ENCODE assay signal across 14 mouse cellular contexts in genomic region chr14:77801571-77802267, GRCm38 (mm10).
DNase-seq lines count a peak whose midpoint lies in the region; ATAC-seq and TF ChIP-seq lines count a peak whose summit lies in the region.
"Had no signal": no experiment of that assay in that cellular context is flagged by ENCODE, and none has a peak within 500 bp of the region (broad histone marks: within the 10 kb centered on the region; RNA-seq: fewer than 3 reads in every experiment).

No protein-coding gene starts in this region.

- DNase-seq in frontal cortex, postnatal 10 days (ENCODE audit: low spot score in 2 of 2) = no peak
- DNase-seq in forebrain, embryonic 14.5 days (ENCODE audit: low spot score) = no peak
- DNase-seq in midbrain, postnatal 0 days (ENCODE audit: low spot score) = peak; percentile 38
- no peak for DNase-seq in layer of hippocampus, postnatal 14 days (ENCODE audit: low spot score in 2 of 2)
- no peak for DNase-seq in yolk sac, embryonic 10.5 days (ENCODE audit: low spot score)
- no peak for DNase-seq in lung, postnatal 4 days
- DNase-seq: cerebellum, adult 8-10 months; kidney, postnatal 14 days; liver, postnatal 0 days; lung, postnatal 36 days; thymus, postnatal 36 days had no signal

- no peaks in the 10 kb centered on the region for H3K9me3 ChIP-seq in forebrain, embryonic 14.5 days (replicated peaks; ENCODE audit: control insufficient read depth, low read length)
- H3K9me3 ChIP-seq in hindbrain, embryonic 16.5 days (ENCODE audit: control insufficient read depth, low read length) = no peaks in the 10 kb centered on the region
- H3K9me3 ChIP-seq in midbrain, postnatal 0 days (ENCODE audit: low read length) = no peaks in the 10 kb centered on the region
- H3K9me3 ChIP-seq: stomach, embryonic 15.5 days had no signal

- H3K4me3 ChIP-seq in forebrain, embryonic 14.5 days (ENCODE audit: low read depth, low read length) = no peak overlapping the region
- H3K4me3 ChIP-seq in hindbrain, embryonic 16.5 days (ENCODE audit: low read length) = no peak overlapping the region
- H3K4me3 ChIP-seq in midbrain, postnatal 0 days (ENCODE audit: low read depth, low read length) = no peak overlapping the region
- H3K4me3 ChIP-seq: stomach, embryonic 15.5 days had no signal

- peak overlapping the region; percentile 63; the same call in 1 of the 2 replicates for H3K27ac ChIP-seq in forebrain, embryonic 14.5 days (ENCODE audit: low read depth, low read length)
- H3K27ac ChIP-seq in hindbrain, embryonic 16.5 days (ENCODE audit: low read depth, low read length) = peak overlapping the region; percentile 62
- H3K27ac ChIP-seq in midbrain, postnatal 0 days (ENCODE audit: low read depth, low read length) = peak overlapping the region; percentile 19
- H3K27ac ChIP-seq: stomach, embryonic 15.5 days had no signal

- WGBS in forebrain, embryonic 14.5 days = 78% methylated on average over 17 of the region's 17 CpGs
- 52% methylated on average over 17 of the region's 17 CpGs for WGBS in hindbrain, embryonic 16.5 days
- 52% methylated on average over 17 of the region's 17 CpGs for whole genome bisulfite sequencing in midbrain, postnatal 0 days

- H3K9ac ChIP-seq in forebrain, embryonic 14.5 days (ENCODE audit: low read length) = peak overlapping the region; percentile 6; the same call in 1 of the 2 replicates
- H3K9ac ChIP-seq in hindbrain, embryonic 16.5 days (ENCODE audit: low read depth, low read length) = 0 out of 2 replicates have a peak overlapping the region, but pooled peaks have one; percentile 3
- no peak overlapping the region for H3K9ac ChIP-seq in midbrain, postnatal 0 days (replicated peaks; ENCODE audit: low read length, poor library complexity, severe bottlenecking)
- H3K9ac ChIP-seq: liver, postnatal 0 days; stomach, embryonic 15.5 days had no signal

- no peaks in the 10 kb centered on the region for H3K27me3 ChIP-seq in forebrain, embryonic 14.5 days (replicated peaks; ENCODE audit: control insufficient read depth, insufficient read depth, low read length)
- no peaks in the 10 kb centered on the region for H3K27me3 ChIP-seq in hindbrain, embryonic 16.5 days (replicated peaks; ENCODE audit: control insufficient read depth, insufficient read depth, low read length)
- H3K27me3 ChIP-seq in midbrain, postnatal 0 days (ENCODE audit: insufficient read depth, low read length) = no peaks in the 10 kb centered on the region
- H3K27me3 ChIP-seq: stomach, embryonic 15.5 days had no signal

- no peak for TF ChIP-seq CTCF in midbrain, postnatal 0 days (IDR thresholded peaks at IDR 0.05)

- ATAC-seq in frontal cortex, adult (ENCODE audit: low TSS enrichment) = peak; percentile 23; the same call in 1 of the 2 replicates
- peak; percentile 65 for ATAC-seq in forebrain, embryonic 14.5 days
- ATAC-seq in hindbrain, embryonic 16.5 days = peak; percentile 60
- peak; percentile 39 for ATAC-seq in midbrain, postnatal 0 days (ENCODE audit: low FRiP score)
- ATAC-seq: liver, postnatal 0 days had no signal

- no peaks in the 10 kb centered on the region for H3K36me3 ChIP-seq in forebrain, embryonic 14.5 days (ENCODE audit: control insufficient read depth, insufficient read depth, low read length)
- H3K36me3 ChIP-seq in hindbrain, embryonic 16.5 days (ENCODE audit: control insufficient read depth, insufficient read depth, low read length) = no peaks in the 10 kb centered on the region
- H3K36me3 ChIP-seq in midbrain, postnatal 0 days (ENCODE audit: insufficient read depth, low read length) = no peaks in the 10 kb centered on the region
- H3K36me3 ChIP-seq: stomach, embryonic 15.5 days had no signal

- no peak overlapping the region for H3K4me2 ChIP-seq in forebrain, embryonic 14.5 days (ENCODE audit: low read length)
- H3K4me2 ChIP-seq in hindbrain, embryonic 16.5 days (ENCODE audit: low read length) = 0 out of 2 replicates have a peak overlapping the region, but pooled peaks have one; percentile 2
- no peak overlapping the region; the same call in 1 of the 2 replicates for H3K4me2 ChIP-seq in midbrain, postnatal 0 days (ENCODE audit: low read depth, low read length, poor library complexity, severe bottlenecking)
- H3K4me2 ChIP-seq: stomach, embryonic 15.5 days had no signal

- H3K4me1 ChIP-seq in forebrain, embryonic 14.5 days (ENCODE audit: control insufficient read depth, insufficient read depth, low read length) = peaks cover 16% of the 10 kb centered on the region
- peaks cover 13% of the 10 kb centered on the region for H3K4me1 ChIP-seq in hindbrain, embryonic 16.5 days (ENCODE audit: control insufficient read depth, insufficient read depth, low read depth, low read length)
- peaks cover 2% of the 10 kb centered on the region; the same call in 1 of the 2 replicates for H3K4me1 ChIP-seq in midbrain, postnatal 0 days (ENCODE audit: insufficient read depth, low read length)
- H3K4me1 ChIP-seq: stomach, embryonic 15.5 days had no signal
